Mouse (Mus musculus) CH12.LX (cell line): ENCODE results near the gene Ptbp3.

Experiments used
- CTCF ChIP-seq, 2 experiments: IDR thresholded peaks in 1 of 2; conservative IDR thresholded peaks in 1 of 2; 2 replicates each; pipeline ENCODE4 v1.5.1; 2011 to 2012; ENCODE audit warnings: low read depth in 2 of 2, low read length in 2 of 2, improper control_type of control experiment in 1 of 2, inconsistent platforms in 1 of 2, mild to moderate bottlenecking in 1 of 2, moderate library complexity in 1 of 2
- EP300 ChIP-seq: IDR thresholded peaks from 2 replicates; pipeline ENCODE4 v1.6.1; 2011; ENCODE audit warnings: low read length, improper control_type of control experiment
- MAX ChIP-seq: IDR thresholded peaks from 2 replicates; pipeline ENCODE4 v1.6.1; 2011; ENCODE audit warnings: low read length, improper control_type of control experiment
- MAZ ChIP-seq: IDR thresholded peaks from 2 replicates; pipeline ENCODE4 v1.6.1; 2012; ENCODE audit warnings: low read depth, mild to moderate bottlenecking, inconsistent platforms, low read length, improper control_type of control experiment, moderate library complexity
- MYC ChIP-seq: IDR thresholded peaks from 2 replicates; pipeline ENCODE4 v1.6.1; 2011; ENCODE audit warnings: low read depth, mild to moderate bottlenecking, improper control_type of control experiment, low read length
- SIN3A ChIP-seq: IDR thresholded peaks from 2 replicates; pipeline ENCODE4 v1.6.1; 2012; ENCODE audit warnings: low read length, improper control_type of control experiment, inconsistent platforms
- UBTF ChIP-seq: IDR thresholded peaks from 2 replicates; pipeline ENCODE4 v1.6.1; 2012; ENCODE audit warnings: low read depth, mild to moderate bottlenecking, inconsistent platforms, low read length, improper control_type of control experiment, moderate library complexity
- USF1 ChIP-seq: IDR thresholded peaks from 2 replicates; pipeline ENCODE4 v1.6.1; 2014; ENCODE audit warnings: low read depth, mild to moderate bottlenecking, inconsistent platforms, low read length, improper control_type of control experiment
- ZC3H11A ChIP-seq: IDR thresholded peaks from 2 replicates; pipeline ENCODE4 v1.6.1; 2012; ENCODE audit warnings: low read depth, mild to moderate bottlenecking, inconsistent platforms, low read length, improper control_type of control experiment
- ZKSCAN1 ChIP-seq: IDR thresholded peaks from 2 replicates; pipeline ENCODE4 v1.6.1; 2012; ENCODE audit warnings: low read depth, inconsistent platforms, low read length, improper control_type of control experiment, borderline replicate concordance

DNA sequence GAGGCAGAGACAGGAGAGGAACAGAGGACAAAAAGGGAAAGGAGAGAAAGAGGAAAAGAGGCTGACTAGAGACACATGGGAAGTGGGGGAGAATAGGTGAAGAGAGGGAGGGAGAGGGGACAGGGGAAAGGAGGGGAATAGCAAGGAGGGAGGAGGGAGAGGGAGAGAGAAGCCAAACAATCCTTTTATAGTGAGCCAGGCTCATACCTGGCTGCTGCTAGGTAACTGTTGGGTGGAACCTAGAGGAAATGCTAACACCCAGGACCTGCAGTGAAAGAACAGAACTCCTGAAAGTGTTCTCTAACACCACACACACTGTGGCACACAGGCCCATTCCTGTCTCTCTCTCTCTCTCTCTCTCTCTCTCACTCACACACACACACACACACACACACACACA lies 126.4 kb downstream of the Ptbp3 start:
- TF ChIP-seq EP300 (no peak), ZC3H11A (no peak), SIN3A (no peak), USF1 (no peak), CTCF (conservative IDR thresholded peaks at IDR 0.05 in 1 of 2, IDR thresholded peaks at IDR 0.05 in 1 of 2; ENCODE audit: low read depth in 2 of 2, low read length in 2 of 2) (no peak), UBTF (no peak), MAX (no peak), MAZ (no peak), ZKSCAN1 (no peak), MYC (no peak)
